Mouse (Mus musculus): ENCODE measurements around the gene Olfr39. TPM values are rescaled to one million over a fixed set of nuclear protein-coding genes. Genes with fewer than 3 reads are reported as not detected.
"Not testable (repeated sequence)": the region's sequence is repeated elsewhere in the genome, so short reads cannot be mapped to it uniquely, and the experiment has no call there.

The Olfr39 gene
- polyA plus RNA-seq (2015; fragmentation: Nextera tagmentation; extraction: Ambion mirVana) = not detected in 2 replicates

GRCm38 (mm10) chr9:20282051-20282450, at the start of gene Olfr39:
TSS of gene Olfr39 (plus strand) at chr9:20282351.
- no peak for ATAC-seq
- H3K9me3 ChIP-seq (ENCODE audit: control insufficient read depth, low read length) = no peaks in the 10 kb centered on the region
- no peak within 1 kb of the TSS for H3K27ac ChIP-seq (ENCODE audit: low read length)
- no peak within 1 kb of the TSS for H3K4me3 ChIP-seq (ENCODE audit: low read length)
- H3K4me1 ChIP-seq (ENCODE audit: control insufficient read depth, insufficient read depth, low read length) = no peaks in the 10 kb centered on the region
- H3K27me3 ChIP-seq (replicated peaks; ENCODE audit: control insufficient read depth, insufficient read depth, low read length) = no peaks in the 10 kb centered on the region
- 79% methylated on average over 1 of the region's 1 CpGs for WGBS
- no peaks in the 10 kb centered on the region for H3K36me3 ChIP-seq (ENCODE audit: control insufficient read depth, insufficient read depth, low read length)
- no peak within 1 kb of the TSS for H3K4me2 ChIP-seq (ENCODE audit: low read depth, low read length)
- H3K9ac ChIP-seq (ENCODE audit: low read depth, low read length) = no peak within 1 kb of the TSS

- H3K4me2 ChIP-seq (ENCODE audit: low read depth, low read length) = no peak within 1 kb of the TSS
- H3K9me3 ChIP-seq (ENCODE audit: control insufficient read depth, low read length) = no peaks in the 10 kb centered on the region
- H3K27ac ChIP-seq (ENCODE audit: low read length) = no peak within 1 kb of the TSS
- no peak within 1 kb of the TSS for H3K9ac ChIP-seq (ENCODE audit: low read depth, low read length)
- no peak for ATAC-seq
- H3K4me3 ChIP-seq (ENCODE audit: low read length) = no peak within 1 kb of the TSS
- no peaks in the 10 kb centered on the region for H3K27me3 ChIP-seq (replicated peaks; ENCODE audit: control insufficient read depth, insufficient read depth, low read length)
- no peaks in the 10 kb centered on the region for H3K36me3 ChIP-seq (ENCODE audit: control insufficient read depth, insufficient read depth, low read length)
- H3K4me1 ChIP-seq (ENCODE audit: control insufficient read depth, insufficient read depth, low read length) = no peaks in the 10 kb centered on the region
Measured at GRCm38 (mm10) chr9:20236819-20237218, 45.3 kb upstream of the Olfr39 start, which contains the start of gene Olfr872. TSS of gene Olfr872 (plus strand) at chr9:20237119.

- Histone ChIP-seq H3K9ac (ENCODE audit: low read depth, low read length) (no peak overlapping the region), H3K4me3 (ENCODE audit: low read length) (no peak overlapping the region), H3K9me3 (ENCODE audit: control insufficient read depth, low read length) (no peaks in the 10 kb centered on the region), H3K27me3 (replicated peaks; ENCODE audit: control insufficient read depth, insufficient read depth, low read length) (no peaks in the 10 kb centered on the region), H3K27ac (ENCODE audit: low read length) (no peak overlapping the region), H3K4me1 (ENCODE audit: control insufficient read depth, insufficient read depth, low read length) (no peaks in the 10 kb centered on the region), H3K4me2 (ENCODE audit: low read depth, low read length) (no peak overlapping the region), H3K36me3 (ENCODE audit: control insufficient read depth, insufficient read depth, low read length) (no peaks in the 10 kb centered on the region)
- no peak for ATAC-seq
- 73% methylated on average over 2 of the region's 2 CpGs for WGBS
Measured at GRCm38 (mm10) chr9:20237378-20237777, 44.8 kb upstream of the Olfr39 start.

GRCm38 (mm10) chr9:20295562-20295961, 13.4 kb downstream of the Olfr39 start:
- H3K4me1 ChIP-seq (ENCODE audit: control insufficient read depth, insufficient read depth, low read length); H3K4me2 ChIP-seq (ENCODE audit: low read depth, low read length); H3K36me3 ChIP-seq (ENCODE audit: control insufficient read depth, insufficient read depth, low read length); H3K9me3 ChIP-seq (ENCODE audit: control insufficient read depth, low read length); H3K4me3 ChIP-seq (ENCODE audit: low read length); H3K9ac ChIP-seq (ENCODE audit: low read depth, low read length); H3K27me3 ChIP-seq (replicated peaks; ENCODE audit: control insufficient read depth, insufficient read depth, low read length); H3K27ac ChIP-seq (ENCODE audit: low read length); ATAC-seq: not testable (repeated sequence)
- WGBS = 79% methylated on average over 5 of the region's 5 CpGs

GRCm38 (mm10) chr9:20298232-20298631, 16.1 kb downstream of the Olfr39 start, which contains the start of gene Olfr873:
TSS of gene Olfr873 (plus strand) at chr9:20298532.
- Histone ChIP-seq H3K4me1 (ENCODE audit: control insufficient read depth, insufficient read depth, low read length) (no peaks in the 10 kb centered on the region), H3K9me3 (ENCODE audit: control insufficient read depth, low read length) (no peaks in the 10 kb centered on the region), H3K27me3 (replicated peaks; ENCODE audit: control insufficient read depth, insufficient read depth, low read length) (no peaks in the 10 kb centered on the region), H3K4me2 (ENCODE audit: low read depth, low read length) (no peak within 1 kb of the TSS), H3K4me3 (ENCODE audit: low read length) (no peak within 1 kb of the TSS), H3K36me3 (ENCODE audit: control insufficient read depth, insufficient read depth, low read length) (no peaks in the 10 kb centered on the region), H3K27ac (ENCODE audit: low read length) (no peak within 1 kb of the TSS), H3K9ac (ENCODE audit: low read depth, low read length) (no peak within 1 kb of the TSS)
- 87% methylated on average over 1 of the region's 1 CpGs for WGBS
- ATAC-seq = no peak

- H3K4me1 ChIP-seq (ENCODE audit: control insufficient read depth, insufficient read depth, low read length) = no peaks in the 10 kb centered on the region
- no peaks in the 10 kb centered on the region for H3K27me3 ChIP-seq (replicated peaks; ENCODE audit: control insufficient read depth, insufficient read depth, low read length)
- no peak within 1 kb of the TSS for H3K27ac ChIP-seq (ENCODE audit: low read length)
- ATAC-seq = no peak
- H3K4me3 ChIP-seq (ENCODE audit: low read length) = no peak within 1 kb of the TSS
- no peak within 1 kb of the TSS for H3K4me2 ChIP-seq (ENCODE audit: low read depth, low read length)
- H3K9ac ChIP-seq (ENCODE audit: low read depth, low read length) = no peak within 1 kb of the TSS
- no peaks in the 10 kb centered on the region for H3K36me3 ChIP-seq (ENCODE audit: control insufficient read depth, insufficient read depth, low read length)
- no peaks in the 10 kb centered on the region for H3K9me3 ChIP-seq (ENCODE audit: control insufficient read depth, low read length)
Measured at GRCm38 (mm10) chr9:20335994-20336393, 53.8 kb downstream of the Olfr39 start, which contains the start of gene Olfr18. TSS of gene Olfr18 (minus strand) at chr9:20336094.

Other genes starting within 250 kb of the Olfr39 start
- gene Olfr867, start 224.8 kb upstream of the Olfr39 start, polyA plus RNA-seq (2015; fragmentation: Nextera tagmentation; extraction: Ambion mirVana) = not detected in 2 replicates
- gene Olfr868, start 183.7 kb upstream of the Olfr39 start, polyA plus RNA-seq (2015; fragmentation: Nextera tagmentation; extraction: Ambion mirVana) = not detected in 2 replicates
- gene Olfr869, start 153.3 kb upstream of the Olfr39 start, polyA plus RNA-seq (2015; fragmentation: Nextera tagmentation; extraction: Ambion mirVana) = not detected in 2 replicates
- not detected in 2 replicates for gene Olfr870, start 108.3 kb upstream of the Olfr39 start, polyA plus RNA-seq (2015; fragmentation: Nextera tagmentation; extraction: Ambion mirVana)
- not detected in 2 replicates for gene Olfr871, start 70.1 kb upstream of the Olfr39 start, polyA plus RNA-seq (2015; fragmentation: Nextera tagmentation; extraction: Ambion mirVana)
- gene Olfr872, start 45.2 kb upstream of the Olfr39 start, polyA plus RNA-seq (2015; fragmentation: Nextera tagmentation; extraction: Ambion mirVana) = not detected in 2 replicates
- not detected in 2 replicates for gene Olfr873, start 16.2 kb downstream of the Olfr39 start, polyA plus RNA-seq (2015; fragmentation: Nextera tagmentation; extraction: Ambion mirVana)
- gene Olfr18, start 53.7 kb downstream of the Olfr39 start, polyA plus RNA-seq (2015; fragmentation: Nextera tagmentation; extraction: Ambion mirVana) = not detected in 2 replicates
- 22.8 and 25.9 TPM in 2 replicates for gene Zfp560, start 102.8 kb downstream of the Olfr39 start, polyA plus RNA-seq (2015; fragmentation: Nextera tagmentation; extraction: Ambion mirVana)
- gene Zfp26, start 177.8 kb downstream of the Olfr39 start, polyA plus RNA-seq (2015; fragmentation: Nextera tagmentation; extraction: Ambion mirVana) = 9.7 TPM in 2 replicates
- 14.2 and 14.4 TPM in 2 replicates for gene Zfp426, start 210.4 kb downstream of the Olfr39 start, polyA plus RNA-seq (2015; fragmentation: Nextera tagmentation; extraction: Ambion mirVana)
- gene Zfp266, start 239.1 kb downstream of the Olfr39 start, polyA plus RNA-seq (2015; fragmentation: Nextera tagmentation; extraction: Ambion mirVana) = 44.1 and 49.3 TPM in 2 replicates